Comparison of ENCODE assay signal across 13 mouse cellular contexts in genomic region chr2:71424545-71424944, GRCm38 (mm10). TPM values are rescaled to one million over a fixed set of nuclear protein-coding genes. Genes with fewer than 3 reads are reported as not detected.
DNase-seq lines count a peak whose midpoint lies in the region; ATAC-seq and TF ChIP-seq lines count a peak whose summit lies in the region.
"Had no signal": no experiment of that assay in that cellular context is flagged by ENCODE, and none has a peak within 500 bp of the region (broad histone marks: within the 10 kb centered on the region; RNA-seq: fewer than 3 reads in every experiment).

No protein-coding gene starts in this region.

- 25% methylated on average over 4 of the region's 4 CpGs for WGBS in heart, embryonic 11.5 days (ENCODE audit: insufficient replicate concordance)
- WGBS in liver, embryonic 12.5 days (ENCODE audit: insufficient replicate concordance): 29% methylated on average over 4 of the region's 4 CpGs
- WGBS in hindbrain, embryonic 10.5 days: 91% methylated on average over 4 of the region's 4 CpGs

- no peak overlapping the region for H3K4me2 ChIP-seq in heart, embryonic 11.5 days
- peak overlapping the region; percentile 10; the same call in 1 of the 2 replicates for H3K4me2 ChIP-seq in liver, embryonic 12.5 days
- H3K4me2 ChIP-seq: embryonic facial prominence, embryonic 12.5 days; lung, embryonic 14.5 days had no signal

- H3K4me1 ChIP-seq in heart, embryonic 11.5 days (ENCODE audit: control insufficient read depth, insufficient read depth, low read length): no peaks in the 10 kb centered on the region; the same call in 1 of the 2 replicates
- H3K4me1 ChIP-seq in liver, embryonic 12.5 days: peaks cover 14% of the 10 kb centered on the region
- no peaks in the 10 kb centered on the region for H3K4me1 ChIP-seq in hindbrain, embryonic 10.5 days (replicated peaks)
- H3K4me1 ChIP-seq: embryonic facial prominence, embryonic 12.5 days; megakaryocyte, embryonic 14.5 days had no signal

- peak overlapping the region; percentile 54; the same call in 1 of the 2 replicates for H3K27ac ChIP-seq in heart, embryonic 11.5 days (ENCODE audit: low read depth, low read length)
- H3K27ac ChIP-seq in liver, embryonic 12.5 days: peak overlapping the region; percentile 43; the same call in 1 of the 2 replicates
- H3K27ac ChIP-seq in hindbrain, embryonic 10.5 days: no peak overlapping the region
- H3K27ac ChIP-seq: embryonic facial prominence, embryonic 12.5 days had no signal

- peak; percentile 32 for DNase-seq in 416B (ENCODE audit: low read depth)
- DNase-seq in brain, embryonic 14.5 days (ENCODE audit: low read depth): peak; percentile 81
- no peak for DNase-seq in retina, postnatal 1 day
- DNase-seq in left cerebral cortex, postnatal 14 days (ENCODE audit: low spot score in 2 of 2): no peak
- no peak for DNase-seq in hindbrain, embryonic 10.5 days (ENCODE audit: low spot score)
- DNase-seq: cerebellum, postnatal 25 days; gastrocnemius, postnatal 14 days; left cerebral cortex, postnatal 4 days; lung, embryonic 14.5 days had no signal

- intact Hi-C loops in left cerebral cortex, postnatal 14 days (cut with DNase I): no loop called here

- TF ChIP-seq CTCF in brain, embryonic 14.5 days (IDR thresholded peaks at IDR 0.05; ENCODE audit: borderline replicate concordance, extremely low read depth, insufficient read depth, insufficient read length): no peak

- H3K27me3 ChIP-seq in heart, embryonic 11.5 days (ENCODE audit: control insufficient read depth, insufficient read depth, low read length): no peaks in the 10 kb centered on the region
- no peaks in the 10 kb centered on the region for H3K27me3 ChIP-seq in liver, embryonic 12.5 days (replicated peaks)
- no peaks in the 10 kb centered on the region for H3K27me3 ChIP-seq in hindbrain, embryonic 10.5 days (ENCODE audit: insufficient read depth, poor library complexity, severe bottlenecking)
- H3K27me3 ChIP-seq: embryonic facial prominence, embryonic 12.5 days; megakaryocyte, embryonic 14.5 days had no signal

- 0 out of 2 replicates have a peak, but pooled peaks cover 5% of the 10 kb centered on the region for H3K36me3 ChIP-seq in heart, embryonic 11.5 days (ENCODE audit: control insufficient read depth, insufficient read depth, low read length)
- peaks cover 74% of the 10 kb centered on the region for H3K36me3 ChIP-seq in liver, embryonic 12.5 days
- H3K36me3 ChIP-seq in hindbrain, embryonic 10.5 days: peaks cover 90% of the 10 kb centered on the region

- no peak for ATAC-seq in heart, embryonic 11.5 days (replicated peaks; ENCODE audit: insufficient number of reproducible peaks, low FRiP score, low TSS enrichment)
- ATAC-seq in liver, embryonic 12.5 days: peak; percentile 76

- no peak overlapping the region for H3K4me3 ChIP-seq in heart, embryonic 11.5 days (ENCODE audit: low read depth, low read length)
- H3K4me3 ChIP-seq in liver, embryonic 12.5 days: no peak overlapping the region
- H3K4me3 ChIP-seq in hindbrain, embryonic 10.5 days: no peak overlapping the region
- H3K4me3 ChIP-seq: embryonic facial prominence, embryonic 12.5 days; megakaryocyte, embryonic 14.5 days had no signal

- H3K9me3 ChIP-seq in heart, embryonic 11.5 days (replicated peaks; ENCODE audit: control insufficient read depth, low read length): no peaks in the 10 kb centered on the region
- H3K9me3 ChIP-seq in liver, embryonic 12.5 days (replicated peaks): no peaks in the 10 kb centered on the region
- no peaks in the 10 kb centered on the region for H3K9me3 ChIP-seq in hindbrain, embryonic 10.5 days
- H3K9me3 ChIP-seq: embryonic facial prominence, embryonic 12.5 days; megakaryocyte, embryonic 14.5 days had no signal

- TF ChIP-seq POLR2A in brain, embryonic 14.5 days (IDR thresholded peaks at IDR 0.05; ENCODE audit: borderline replicate concordance, extremely low read depth, insufficient read depth, insufficient read length, poor library complexity, severe bottlenecking): no peak

- no peak overlapping the region for H3K9ac ChIP-seq in heart, embryonic 11.5 days (ENCODE audit: low read depth, low read length)
- no peak overlapping the region for H3K9ac ChIP-seq in liver, embryonic 12.5 days
- H3K9ac ChIP-seq: embryonic facial prominence, embryonic 12.5 days; lung, embryonic 14.5 days had no signal

RNA-seq across cellular contexts. Expression of gene Metap1d, which starts 28.5 kb away (rescaled TPM):
- 42.5 and 77.8 TPM in 2 replicates for polyA plus RNA-seq in brain, embryonic 14.5 days (2012; rRNA removed)
- polyA plus RNA-seq in heart, embryonic 11.5 days (2014; fragmentation: Nextera tagmentation; extraction: Ambion mirVana): 32.4 and 34.8 TPM in 2 replicates
- 27.1 and 30.2 TPM in 2 replicates for polyA plus RNA-seq in liver, embryonic 12.5 days (2016; fragmentation: Nextera tagmentation; extraction: Ambion mirVana)
- total RNA-seq in left cerebral cortex, postnatal 14 days (2021): 10 to 100 TPM; 14.4 to 14.6 TPM
- polyA plus RNA-seq in hindbrain, embryonic 10.5 days (2016; fragmentation: Nextera tagmentation; extraction: Ambion mirVana): 26.1 and 27.2 TPM in 2 replicates

RNA-seq across cellular contexts. Expression of gene Hat1, which starts 35.8 kb away (rescaled TPM):
- 35.6 and 50.3 TPM in 2 replicates for polyA plus RNA-seq in brain, embryonic 14.5 days (2012; rRNA removed)
- polyA plus RNA-seq in heart, embryonic 11.5 days (2014; fragmentation: Nextera tagmentation; extraction: Ambion mirVana): 140 and 144 TPM in 2 replicates
- 162 and 165 TPM in 2 replicates for polyA plus RNA-seq in liver, embryonic 12.5 days (2016; fragmentation: Nextera tagmentation; extraction: Ambion mirVana)
- 10 to 100 TPM; 15.6 to 19.1 TPM for total RNA-seq in left cerebral cortex, postnatal 14 days (2021)
- polyA plus RNA-seq in hindbrain, embryonic 10.5 days (2016; fragmentation: Nextera tagmentation; extraction: Ambion mirVana): 165 and 199 TPM in 2 replicates

RNA-seq across cellular contexts. Expression of gene Slc25a12, which starts 57.0 kb away (rescaled TPM):
- polyA plus RNA-seq in brain, embryonic 14.5 days (2012; rRNA removed): 65.5 and 73.7 TPM in 2 replicates
- 86.9 and 94.7 TPM in 2 replicates for polyA plus RNA-seq in heart, embryonic 11.5 days (2014; fragmentation: Nextera tagmentation; extraction: Ambion mirVana)
- polyA plus RNA-seq in liver, embryonic 12.5 days (2016; fragmentation: Nextera tagmentation; extraction: Ambion mirVana): 31.1 and 31.2 TPM in 2 replicates
- 100 to 1,000 TPM; 163 to 173 TPM for total RNA-seq in left cerebral cortex, postnatal 14 days (2021)
- polyA plus RNA-seq in hindbrain, embryonic 10.5 days (2016; fragmentation: Nextera tagmentation; extraction: Ambion mirVana): 34.5 and 36.4 TPM in 2 replicates

Comparison
In these comparisons a context has a peak if more than half of its experiments do, and no peak if none do; other contexts are left out.
1. DNase-seq: peak in 416B (single experiment) and brain, embryonic 14.5 days (single experiment); none in retina, postnatal 1 day (single experiment), left cerebral cortex, postnatal 14 days (0 of 2) and hindbrain, embryonic 10.5 days (single experiment).